Mouse (Mus musculus) colon, adult 2 months (tissue): ENCODE data around the gene Rps6kl1. TPM values are rescaled to one million over a fixed set of nuclear protein-coding genes. Genes with fewer than 3 reads are reported as not detected.

Experiments used
- polyA plus RNA-seq: library from polyadenylated mRNA; depleted of rRNA; stranded (reverse); fragments of >200 nt; gene quantifications from 2 replicates; pipeline ENCODE4 v1.2.3, GENCODE M21; 2012; rRNA removed

Rps6kl1 gene
- 0.88 and 1.0 TPM in 2 replicates for polyA plus RNA-seq

DNA sequence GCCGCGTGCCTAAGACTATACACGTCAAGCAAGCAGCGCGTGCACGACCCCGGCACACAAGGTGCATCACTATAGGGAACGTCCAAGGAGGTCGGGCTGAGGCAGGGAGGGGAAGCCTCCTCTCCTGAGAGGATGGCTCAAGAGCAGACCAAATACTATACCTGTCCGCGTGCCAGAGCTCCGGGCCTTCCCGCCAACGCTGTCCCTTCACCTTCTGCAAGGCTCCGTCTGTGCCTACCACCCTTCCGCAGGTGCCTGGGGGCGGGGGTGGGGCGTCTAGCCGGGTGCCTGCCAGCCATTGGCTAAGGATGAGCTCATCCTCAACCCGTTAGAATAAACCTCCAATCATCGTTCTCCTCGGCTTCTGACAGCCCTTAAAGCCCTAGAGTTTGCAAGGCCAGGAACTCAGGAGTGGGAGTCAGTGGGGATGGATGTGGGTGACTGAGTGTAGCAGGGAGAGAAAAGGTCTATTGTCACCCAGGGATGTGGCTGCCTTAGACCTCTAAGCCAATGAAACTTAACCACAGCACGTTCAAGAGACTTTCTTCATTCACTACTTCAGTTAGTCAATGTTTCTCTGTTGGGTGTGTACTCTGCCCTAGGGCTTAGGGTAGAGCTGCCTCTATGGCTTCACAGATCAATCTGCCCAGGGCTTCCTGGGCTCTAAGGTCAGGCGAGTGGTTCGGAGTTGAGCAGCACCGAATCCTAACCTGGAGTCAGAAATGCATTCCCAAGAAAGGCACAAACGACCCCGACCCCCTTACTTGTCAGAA is at the start of gene Rps6kl1:
Rps6kl1 (minus strand) TSS at position 263 of the 773 bp plus-strand sequence.

DNA sequence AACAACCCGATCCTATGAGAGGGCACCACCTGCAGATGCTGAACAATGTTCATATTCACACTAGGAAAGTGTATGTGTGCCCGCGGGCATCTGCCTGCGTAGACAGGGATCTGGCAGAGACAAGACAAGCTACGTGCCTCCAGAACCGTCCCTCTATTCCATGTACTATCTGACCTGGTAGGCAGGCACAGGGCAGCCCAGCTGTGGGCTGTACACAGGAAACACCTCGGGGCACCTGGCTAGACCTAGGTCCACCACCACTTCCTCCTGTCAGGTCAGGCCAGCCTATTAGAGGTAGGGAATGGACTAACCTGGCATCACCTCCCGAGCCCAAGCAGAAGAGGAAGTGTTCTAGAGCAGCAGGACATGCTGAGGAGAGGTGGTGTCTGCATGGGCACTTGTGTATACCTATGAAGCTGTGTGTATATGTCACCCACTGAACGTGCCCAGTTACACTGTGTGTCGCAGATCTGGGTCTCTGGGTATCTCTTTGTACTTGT is 26.7 kb upstream of the Rps6kl1 start, which contains the start of gene Pgf:
Pgf (minus strand) TSS at position 51 of the 500 bp plus-strand sequence.

DNA sequence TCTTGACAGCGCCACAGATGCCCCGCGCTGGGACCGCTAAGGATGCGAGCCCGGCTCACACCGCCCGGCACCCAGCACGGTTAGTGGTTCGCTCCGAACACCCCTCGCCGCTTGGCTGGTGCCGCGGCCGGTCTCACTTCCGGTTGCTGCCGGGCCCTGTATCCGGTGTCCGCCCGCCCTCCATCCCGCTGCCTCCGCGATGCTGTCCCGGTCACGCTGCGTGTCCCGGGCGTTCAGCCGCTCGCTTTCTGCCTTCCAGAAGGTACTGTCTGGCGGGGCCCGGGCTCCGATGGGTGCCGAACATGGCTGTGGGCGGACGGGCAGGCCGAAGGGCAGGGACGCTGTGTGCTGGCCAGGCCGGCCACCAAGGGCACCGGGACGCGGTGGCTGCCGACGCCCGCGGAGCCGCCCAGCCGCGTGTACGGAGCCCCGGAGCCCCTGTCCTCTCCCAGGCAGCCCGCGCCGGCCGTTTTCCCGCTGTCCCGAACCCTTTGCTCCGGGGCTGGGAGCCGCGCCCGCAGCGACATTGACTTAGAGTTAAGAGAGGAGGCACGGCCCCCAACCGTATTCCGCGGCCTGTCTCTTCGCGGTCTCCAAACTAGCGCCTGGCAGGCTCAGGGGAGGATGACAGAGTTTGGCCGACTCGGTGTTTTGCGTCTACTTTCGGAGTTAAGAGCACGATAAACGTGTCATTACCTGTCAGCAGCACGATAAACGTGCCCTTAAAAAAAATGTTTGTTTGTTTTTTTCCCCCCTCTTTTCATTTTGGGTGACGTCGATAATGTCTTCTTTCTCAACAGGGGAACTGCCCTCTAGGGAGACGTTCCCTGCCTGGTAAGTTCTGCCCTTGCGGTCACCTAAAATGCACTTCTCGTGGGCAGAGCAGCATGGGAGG is 40.1 kb downstream of the Rps6kl1 start, which contains the start of the genes Prox2 and Dlst:
Prox2 (minus strand) TSS at position 62 of the 895 bp plus-strand sequence.
Dlst (plus strand) TSS at position 136 of the 895 bp plus-strand sequence.

Other genes with a start within 250 kb of the Rps6kl1 start
- 18.9 and 20.7 TPM in 2 replicates for gene Fcf1, start 180.4 kb downstream of the Rps6kl1 start, polyA plus RNA-seq
- gene Arel1, start 180.4 kb downstream of the Rps6kl1 start, polyA plus RNA-seq = 20.9 and 26.8 TPM in 2 replicates
- 8.0 and 8.6 TPM in 2 replicates for gene Ylpm1, start 154.9 kb downstream of the Rps6kl1 start, polyA plus RNA-seq
- 1.3 and 1.6 TPM in 2 replicates for gene Prox2, start 40.5 kb downstream of the Rps6kl1 start, polyA plus RNA-seq
- gene Dlst, start 40.4 kb downstream of the Rps6kl1 start, polyA plus RNA-seq = 83.3 and 92.1 TPM in 2 replicates
- 0.88 and 1.3 TPM in 2 replicates for gene Pgf, start 26.5 kb upstream of the Rps6kl1 start, polyA plus RNA-seq
- 98.1 and 117 TPM in 2 replicates for gene Eif2b2, start 68.2 kb upstream of the Rps6kl1 start, polyA plus RNA-seq
- 2.8 and 2.9 TPM in 2 replicates for gene Mlh3, start 119.3 kb upstream of the Rps6kl1 start, polyA plus RNA-seq
- 4.0 and 4.9 TPM in 2 replicates for gene Acyp1, start 137.2 kb upstream of the Rps6kl1 start, polyA plus RNA-seq
- 0.40 and 0.66 TPM in 2 replicates for gene Zc2hc1c, start 137.3 kb upstream of the Rps6kl1 start, polyA plus RNA-seq
- gene Nek9, start 188.1 kb upstream of the Rps6kl1 start, polyA plus RNA-seq = 20.8 and 22.0 TPM in 2 replicates
- 302 and 363 TPM in 2 replicates for gene Tmed10, start 223.6 kb upstream of the Rps6kl1 start, polyA plus RNA-seq